In the genomic region with DNA sequence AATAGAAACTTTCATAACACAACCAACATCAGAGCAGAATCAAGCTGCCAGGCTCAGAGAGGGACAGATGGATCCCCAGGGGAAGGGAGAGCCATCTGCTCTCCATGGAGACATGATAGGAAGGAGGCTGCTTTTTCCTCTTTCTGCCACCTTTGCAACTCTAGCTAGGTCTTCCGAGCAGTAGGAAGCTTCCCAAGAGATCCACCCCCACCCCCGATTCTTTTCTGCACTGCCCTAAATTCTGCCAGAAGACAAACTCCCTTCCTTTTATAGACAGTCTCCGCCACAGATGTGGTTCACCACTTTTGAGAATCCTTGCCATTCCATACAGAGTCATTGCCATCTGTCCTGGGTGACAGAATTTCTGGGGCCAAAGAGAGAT, we compare ENCODE assay signal across 15 mouse cellular contexts. TPM values are rescaled to one million over a fixed set of nuclear protein-coding genes. Genes with fewer than 3 reads are reported as not detected.
DNase-seq lines count a peak whose midpoint lies in the region; TF ChIP-seq lines count a peak whose summit lies in the region.
"Had no signal": no experiment of that assay in that cellular context is flagged by ENCODE, and none has a peak within 500 bp of the region (broad histone marks: within the 10 kb centered on the region; RNA-seq: fewer than 3 reads in every experiment).

No protein-coding gene starts in this region.

- peaks cover 5% of the 10 kb centered on the region for H3K4me1 ChIP-seq in cortical plate, adult 2 months (ENCODE audit: control insufficient read depth, insufficient read depth, low read length)
- H3K4me1 ChIP-seq: embryonic facial prominence, embryonic 12.5 days had no signal

- peak overlapping the region; percentile 55; the same call in 1 of the 2 replicates for H3K27ac ChIP-seq in cortical plate, adult 2 months (ENCODE audit: insufficient read depth, low read length)
- H3K27ac ChIP-seq in left cerebral cortex, adult 2 months = peak overlapping the region; percentile 73
- H3K27ac ChIP-seq in gastrocnemius, adult 2 months = no peak overlapping the region
- H3K27ac ChIP-seq: embryonic facial prominence, embryonic 12.5 days; liver, embryonic 12.5 days had no signal

- peak; percentile 67 for DNase-seq in right cerebral cortex, adult 18-20 months
- no peak for DNase-seq in right cerebral cortex, postnatal 14 days
- DNase-seq in left cerebral cortex, adult 2 months (ENCODE audit: extremely low spot score in 1 of 2, low spot score in 2 of 2) = peak; percentile 25 to 32
- DNase-seq in ovary, postnatal 36 days (ENCODE audit: low spot score) = no peak
- DNase-seq in kidney, postnatal 10 days = no peak
- no peak for DNase-seq in spleen, postnatal 14 days (ENCODE audit: low spot score in 2 of 2)
- DNase-seq in gastrocnemius, adult 2 months = no peak
- DNase-seq: gastrocnemius, postnatal 10 days; spleen, adult 18-20 months; thymus, postnatal 14 days had no signal

- no peak for TF ChIP-seq POLR2A in cortical plate, adult 2 months (IDR thresholded peaks at IDR 0.05; ENCODE audit: extremely low read depth, insufficient read depth, low read length)

- intact Hi-C loops in left cerebral cortex, adult 2 months (cut with DNase I) = no loop called here
- intact Hi-C loops in gastrocnemius, adult 2 months (cut with DNase I) = no loop called here

- no peak for TF ChIP-seq CTCF in cortical plate, adult 2 months (IDR thresholded peaks at IDR 0.05; ENCODE audit: extremely low read depth, insufficient read depth, low read length)
- TF ChIP-seq CTCF in left cerebral cortex, adult 2 months (IDR thresholded peaks at IDR 0.05) = no peak
- no peak for TF ChIP-seq CTCF in gastrocnemius, adult 2 months (IDR thresholded peaks at IDR 0.05)

- no peak overlapping the region for H3K4me3 ChIP-seq in cortical plate, adult 2 months (ENCODE audit: insufficient read depth, low read length)
- no peak overlapping the region for H3K4me3 ChIP-seq in left cerebral cortex, adult 2 months
- no peak overlapping the region for H3K4me3 ChIP-seq in gastrocnemius, adult 2 months
- H3K4me3 ChIP-seq: embryonic facial prominence, embryonic 12.5 days; liver, embryonic 12.5 days had no signal

RNA-seq across cellular contexts. Expression of gene Porcn, which starts 16.0 kb away (rescaled TPM):
- polyA plus RNA-seq in cortical plate, adult 2 months (2012; rRNA removed) = 129 and 134 TPM in 2 replicates
- 10 to 100 TPM; 74.7 to 84.7 TPM for total RNA-seq in left cerebral cortex, adult 2 months (2021)
- total RNA-seq in gastrocnemius, adult 2 months (2021) = 1 to 10 TPM; 4.2 to 5.4 TPM

RNA-seq across cellular contexts. Expression of gene Ebp, which starts 29.0 kb away (rescaled TPM):
- 26.0 and 30.8 TPM in 2 replicates for polyA plus RNA-seq in cortical plate, adult 2 months (2012; rRNA removed)
- 10 to 100 TPM; 34.8 to 35.7 TPM for total RNA-seq in left cerebral cortex, adult 2 months (2021)
- total RNA-seq in gastrocnemius, adult 2 months (2021) = 1 to 10 TPM; 9.2 to 9.3 TPM

RNA-seq across cellular contexts. Expression of gene Ftsj1, which starts 29.9 kb away (rescaled TPM):
- 32.0 and 34.2 TPM in 2 replicates for polyA plus RNA-seq in cortical plate, adult 2 months (2012; rRNA removed)
- total RNA-seq in left cerebral cortex, adult 2 months (2021) = 10 to 100 TPM; 23.8 to 24.3 TPM
- total RNA-seq in gastrocnemius, adult 2 months (2021) = 10 to 100 TPM; 13.9 to 16.0 TPM

RNA-seq across cellular contexts. Expression of gene Tbc1d25, which starts 46.3 kb away (rescaled TPM):
- 19.8 and 19.9 TPM in 2 replicates for polyA plus RNA-seq in cortical plate, adult 2 months (2012; rRNA removed)
- total RNA-seq in left cerebral cortex, adult 2 months (2021) = 10 to 100 TPM; 14.5 to 16.6 TPM
- total RNA-seq in gastrocnemius, adult 2 months (2021) = 1 to 10 TPM; 3.1 to 3.2 TPM

RNA-seq across cellular contexts. Expression of gene Slc38a5, which starts 48.6 kb away (rescaled TPM):
- 9.8 and 11.1 TPM in 2 replicates for polyA plus RNA-seq in cortical plate, adult 2 months (2012; rRNA removed)
- 1 to 10 TPM; 3.9 to 7.3 TPM for total RNA-seq in left cerebral cortex, adult 2 months (2021)
- total RNA-seq in gastrocnemius, adult 2 months (2021) = not detected
- total RNA-seq: neutrophil, adult 5-6 weeks had no signal
- polyA plus RNA-seq: inflammation-experienced regulatory T-cells, adult 6 months had no signal

Comparison
In these comparisons a context has a peak if more than half of its experiments do, and no peak if none do; other contexts are left out.
1. DNase-seq: peak in right cerebral cortex, adult 18-20 months (single experiment) and left cerebral cortex, adult 2 months (2 of 2); none in right cerebral cortex, postnatal 14 days (single experiment), ovary, postnatal 36 days (single experiment), kidney, postnatal 10 days (single experiment), spleen, postnatal 14 days (0 of 2) and gastrocnemius, adult 2 months (single experiment).
2. RNA of gene Porcn, which starts 16.0 kb away (total RNA-seq): 74.7 to 84.7 TPM in left cerebral cortex, adult 2 months; 4.2 to 5.4 TPM in gastrocnemius, adult 2 months; every median in the first group is over 10 times any median in the second.